Mouse (Mus musculus) ES-Bruce4 (cell line): Measurements from ENCODE around the gene Fam189a2. TPM values are rescaled to one million over a fixed set of nuclear protein-coding genes. Genes with fewer than 3 reads are reported as not detected.
A peak's percentile ranks its signal among the peaks of the same experiment; 100 is the strongest.

ENCODE experiments used
- H3K27ac ChIP-seq: 2 replicates; pipeline ENCODE4 v1.5.1; 2012; ENCODE audit warnings: low read length, inconsistent platforms; ENCODE audit not compliant: insufficient read depth
- H3K27me3 ChIP-seq: 2 replicates; pipeline ENCODE4 v1.6.1; 2012; ENCODE audit warnings: mild to moderate bottlenecking, low read length, inconsistent platforms; ENCODE audit not compliant: control insufficient read depth, poor library complexity, insufficient read depth, severe bottlenecking
- H3K36me3 ChIP-seq: 2 replicates; pipeline ENCODE4 v1.6.1; 2012; ENCODE audit warnings: inconsistent platforms, mild to moderate bottlenecking, low read length, moderate library complexity; ENCODE audit not compliant: control insufficient read depth, poor library complexity, insufficient read depth, severe bottlenecking
- H3K4me1 ChIP-seq: one replicate; pipeline ENCODE4 v1.8.1; 2011; ENCODE audit warnings: low read length; ENCODE audit not compliant: control insufficient read depth, insufficient read depth
- H3K4me3 ChIP-seq: 2 replicates; pipeline ENCODE4 v1.5.1; 2011; ENCODE audit warnings: low read depth, mild to moderate bottlenecking, low read length
- H3K9ac ChIP-seq: 2 replicates; pipeline ENCODE4 v1.6.1; 2012; ENCODE audit warnings: low read depth, mild to moderate bottlenecking, inconsistent platforms; ENCODE audit not compliant: poor library complexity, severe bottlenecking
- H3K9me3 ChIP-seq: replicated peaks from 2 replicates; pipeline ENCODE4 v1.6.1; 2012; ENCODE audit warnings: mild to moderate bottlenecking, low read length, inconsistent platforms; ENCODE audit not compliant: control insufficient read depth, poor library complexity, insufficient read depth, severe bottlenecking
- CTCF ChIP-seq: IDR thresholded peaks from one replicate; pipeline ENCODE4 v1.8.1; 2011; ENCODE audit warnings: low read depth, low read length
- EP300 ChIP-seq: IDR thresholded peaks from 2 replicates; pipeline ENCODE4 v1.6.1; 2011; ENCODE audit warnings: low read depth, low read length; ENCODE audit not compliant: insufficient read depth
- POLR2A ChIP-seq: IDR thresholded peaks from one replicate; pipeline ENCODE4 v1.8.1; 2011; ENCODE audit warnings: low read length; ENCODE audit not compliant: insufficient read depth
- polyA plus RNA-seq: library from polyadenylated mRNA; stranded (reverse); fragments of >200 nt; gene quantifications from 2 replicates; pipeline ENCODE4 v1.2.4, GENCODE M21; 2011; ENCODE audit warnings: low read depth; ENCODE audit not compliant: missing spikeins, insufficient read depth, insufficient read length

Fam189a2 gene
- polyA plus RNA-seq, 1 experiment, result 1.7 TPM

GRCm38 (mm10) chr19:24017427-24017826 lies 13.4 kb downstream of the Fam189a2 start:
- H3K27me3 ChIP-seq, result no peaks in the 10 kb centered on the region
- H3K9me3 ChIP-seq, result no peaks in the 10 kb centered on the region
- TF ChIP-seq EP300 (no peak), CTCF (no peak), POLR2A (no peak)
- H3K9ac ChIP-seq, result no peak overlapping the region
- H3K27ac ChIP-seq, result peak overlapping the region; percentile 5; the same call in 1 of the 2 replicates
- peaks cover 7% of the 10 kb centered on the region for H3K4me1 ChIP-seq
- no peaks in the 10 kb centered on the region for H3K36me3 ChIP-seq
- no peak overlapping the region for H3K4me3 ChIP-seq

GRCm38 (mm10) chr19:24016706-24017386 lies 14.0 kb downstream of the Fam189a2 start:
- H3K4me3 ChIP-seq, result no peak overlapping the region
- no peaks in the 10 kb centered on the region for H3K9me3 ChIP-seq
- H3K9ac ChIP-seq, result no peak overlapping the region
- peaks cover 7% of the 10 kb centered on the region for H3K4me1 ChIP-seq
- TF ChIP-seq POLR2A, result no peak
- no peak for TF ChIP-seq EP300
- TF ChIP-seq CTCF, result no peak
- H3K27ac ChIP-seq, result peak overlapping the region; percentile 28; the same call in 1 of the 2 replicates
- H3K27me3 ChIP-seq, result no peaks in the 10 kb centered on the region
- H3K36me3 ChIP-seq, result no peaks in the 10 kb centered on the region

- no peak overlapping the region for H3K9ac ChIP-seq
- TF ChIP-seq POLR2A, result no peak
- TF ChIP-seq CTCF, result no peak
- TF ChIP-seq EP300, result no peak
- no peaks in the 10 kb centered on the region for H3K36me3 ChIP-seq
- no peaks in the 10 kb centered on the region for H3K27me3 ChIP-seq
- peaks cover 7% of the 10 kb centered on the region for H3K4me1 ChIP-seq
- H3K4me3 ChIP-seq, result no peak overlapping the region
- H3K27ac ChIP-seq, result no peak overlapping the region
- no peaks in the 10 kb centered on the region for H3K9me3 ChIP-seq
Measured at GRCm38 (mm10) chr19:24013241-24013640, 17.6 kb downstream of the Fam189a2 start.

- peaks cover 6% of the 10 kb centered on the region for H3K4me1 ChIP-seq
- H3K27me3 ChIP-seq, result no peaks in the 10 kb centered on the region
- no peak overlapping the region for H3K9ac ChIP-seq
- no peaks in the 10 kb centered on the region for H3K36me3 ChIP-seq
- no peak for TF ChIP-seq EP300
- no peak for TF ChIP-seq POLR2A
- no peak for TF ChIP-seq CTCF
- H3K27ac ChIP-seq, result no peak overlapping the region
- H3K4me3 ChIP-seq, result no peak overlapping the region
- no peaks in the 10 kb centered on the region for H3K9me3 ChIP-seq
Measured at GRCm38 (mm10) chr19:24012479-24012878, 18.3 kb downstream of the Fam189a2 start.

- H3K27ac ChIP-seq, result no peak overlapping the region
- no peak overlapping the region for H3K4me3 ChIP-seq
- H3K4me1 ChIP-seq, result no peaks in the 10 kb centered on the region
- no peak for TF ChIP-seq CTCF
- TF ChIP-seq POLR2A, result no peak
- no peak for TF ChIP-seq EP300
- no peaks in the 10 kb centered on the region for H3K36me3 ChIP-seq
- no peak overlapping the region for H3K9ac ChIP-seq
- H3K27me3 ChIP-seq, result no peaks in the 10 kb centered on the region
- no peaks in the 10 kb centered on the region for H3K9me3 ChIP-seq
Measured at GRCm38 (mm10) chr19:24007638-24008360, 23.0 kb downstream of the Fam189a2 start.

- Histone ChIP-seq H3K9ac (no peak overlapping the region), H3K4me3 (no peak overlapping the region), H3K27me3 (no peaks in the 10 kb centered on the region), H3K36me3 (no peaks in the 10 kb centered on the region), H3K27ac (no peak overlapping the region), H3K9me3 (no peaks in the 10 kb centered on the region), H3K4me1 (no peaks in the 10 kb centered on the region)
- no peak for TF ChIP-seq CTCF
- TF ChIP-seq POLR2A, result no peak
- no peak for TF ChIP-seq EP300
Measured at GRCm38 (mm10) chr19:24007002-24007637, 23.7 kb downstream of the Fam189a2 start.
